Mouse (Mus musculus) limb, embryonic 12.5 days (tissue): ENCODE results near the gene Nme7. TPM values are rescaled to one million over a fixed set of nuclear protein-coding genes. Genes with fewer than 3 reads are reported as not detected.

Experiments
- ATAC-seq: fragments of 200-750 bp; cut with Nextera tagmentation; 2 replicates; pipeline ENCODE4 v1.8.0; 2017; ENCODE audit warnings: low read depth, moderate TSS enrichment; ENCODE audit not compliant: insufficient number of reproducible peaks, insufficient read depth, low FRiP score, low TSS enrichment
- H3K27ac ChIP-seq: fragments of 300-500 bp; sonication (generic); 2 replicates; pipeline ENCODE4 v1.5.1; 2016; ENCODE audit warnings: mild to moderate bottlenecking, moderate library complexity
- H3K27me3 ChIP-seq: fragments of 300-500 bp; sonication (generic); 2 replicates; pipeline ENCODE4 v1.6.1; 2016; ENCODE audit warnings: mild to moderate bottlenecking, moderate library complexity
- H3K36me3 ChIP-seq: fragments of 300-500 bp; sonication (generic); 2 replicates; pipeline ENCODE4 v1.6.1; 2016; ENCODE audit warnings: mild to moderate bottlenecking, moderate library complexity
- H3K4me1 ChIP-seq: fragments of 300-500 bp; sonication (generic); replicated peaks from 2 replicates; pipeline ENCODE4 v1.6.1; 2016
- H3K4me2 ChIP-seq: fragments of 300-500 bp; sonication (generic); 2 replicates; pipeline ENCODE4 v1.6.1; 2016; ENCODE audit warnings: mild to moderate bottlenecking, moderate library complexity
- H3K4me3 ChIP-seq: fragments of 300-500 bp; sonication (generic); replicated peaks from 2 replicates; pipeline ENCODE4 v1.5.1; 2016; ENCODE audit warnings: mild to moderate bottlenecking
- H3K9ac ChIP-seq: fragments of 300-500 bp; sonication (generic); replicated peaks from 2 replicates; pipeline ENCODE4 v1.6.1; 2016; ENCODE audit warnings: mild to moderate bottlenecking, moderate library complexity
- H3K9me3 ChIP-seq: fragments of 300-500 bp; sonication (generic); 2 replicates; pipeline ENCODE4 v1.6.1; 2016; ENCODE audit warnings: mild to moderate bottlenecking, moderate library complexity
- WGBS: fragments of 180-500 bp; shearing (Covaris S2); methylation state at CpG from one replicate; pipeline ENCODE4 v1.1.7; 2016; 5-methylcytosine and 5-hydroxymethylcytosine counted together
- polyA plus RNA-seq: library from polyadenylated mRNA; unstranded; fragments of >200 nt; fragmentation: Nextera tagmentation; extraction: Ambion mirVana; gene quantifications from 2 replicates; pipeline ENCODE4 v1.2.1, GENCODE M21; 2016

Gene Nme7
- polyA plus RNA-seq, 1 experiment from 2014 or later, result 42.3 TPM

- H3K36me3 ChIP-seq, result 0 out of 2 replicates have a peak, but pooled peaks cover 3% of the 10 kb centered on the region
- WGBS, result 68% methylated on average over 3 of the region's 3 CpGs
Measured at GRCm38 (mm10) chr1:164357995-164358394, 54.1 kb downstream of the Nme7 start.

DNA sequence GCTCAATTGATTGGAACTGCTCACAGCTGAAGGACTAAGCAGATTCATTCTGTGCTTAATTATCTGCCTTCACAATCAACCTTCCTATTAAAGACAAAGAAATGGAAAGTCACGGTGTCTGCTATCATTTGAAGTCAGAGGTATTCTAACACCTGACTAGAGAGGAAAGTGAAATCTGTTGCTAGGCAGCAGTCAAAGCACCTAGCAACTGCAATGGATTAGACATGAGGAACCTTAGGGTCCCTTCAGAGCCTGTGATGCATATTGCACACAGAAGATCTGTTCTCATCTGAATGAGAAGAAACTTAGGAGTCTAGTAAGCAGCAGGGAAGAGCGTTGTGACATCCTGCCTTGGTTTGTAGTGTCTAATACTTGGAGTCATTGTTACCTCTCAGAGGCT, 58.1 kb downstream of the Nme7 start:
- Histone ChIP-seq H3K9ac (no peak overlapping the region), H3K9me3 (no peaks in the 10 kb centered on the region), H3K4me3 (no peak overlapping the region), H3K4me1 (no peaks in the 10 kb centered on the region), H3K27me3 (no peaks in the 10 kb centered on the region), H3K27ac (no peak overlapping the region), H3K36me3 (peaks cover 6% of the 10 kb centered on the region; the same call in 1 of the 2 replicates), H3K4me2 (no peak overlapping the region)
- WGBS, result 88% methylated on average over 2 of the region's 2 CpGs
- ATAC-seq, result no peak

More at GRCm38 (mm10) chr1:164357995-164358394, 54.1 kb downstream of the Nme7 start:
- Histone ChIP-seq H3K4me1 (no peaks in the 10 kb centered on the region), H3K27ac (no peak overlapping the region), H3K9me3 (no peaks in the 10 kb centered on the region), H3K4me2 (no peak overlapping the region), H3K4me3 (no peak overlapping the region), H3K27me3 (no peaks in the 10 kb centered on the region), H3K9ac (no peak overlapping the region)
- no peak for ATAC-seq

GRCm38 (mm10) chr1:164366156-164367128, 62.5 kb downstream of the Nme7 start:
- Histone ChIP-seq H3K27me3 (no peaks in the 10 kb centered on the region), H3K4me3 (no peak overlapping the region), H3K9me3 (no peaks in the 10 kb centered on the region), H3K27ac (no peak overlapping the region), H3K36me3 (peaks cover 6% of the 10 kb centered on the region; the same call in 1 of the 2 replicates), H3K4me2 (no peak overlapping the region), H3K4me1 (no peaks in the 10 kb centered on the region), H3K9ac (no peak overlapping the region)
- 74% methylated on average over 12 of the region's 12 CpGs for WGBS
- peak; percentile 42; the same call in 1 of the 2 replicates for ATAC-seq

DNA sequence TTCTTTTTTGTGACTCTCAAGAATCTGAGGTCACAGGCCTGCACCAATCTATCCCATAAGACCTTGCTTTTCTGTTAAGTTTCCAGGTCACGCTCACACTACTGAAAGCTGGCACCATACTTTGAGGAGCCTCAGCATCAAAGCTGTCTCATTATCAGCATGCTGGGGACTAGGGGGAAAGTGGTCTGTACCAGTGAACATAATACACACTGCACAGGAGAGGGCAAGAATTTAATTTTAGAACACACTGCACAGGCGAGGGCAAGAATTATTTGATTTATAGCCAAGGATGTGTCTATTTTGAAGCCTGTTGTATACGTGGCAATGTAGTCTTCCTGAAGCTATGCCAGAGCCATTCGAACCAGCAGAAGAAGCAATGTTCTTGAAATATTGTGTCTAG, 64.2 kb downstream of the Nme7 start:
- H3K4me3 ChIP-seq, result no peak overlapping the region
- peaks cover 12% of the 10 kb centered on the region; the same call in 1 of the 2 replicates for H3K36me3 ChIP-seq
- H3K4me2 ChIP-seq, result no peak overlapping the region
- H3K27me3 ChIP-seq, result no peaks in the 10 kb centered on the region
- H3K27ac ChIP-seq, result no peak overlapping the region
- peaks cover 2% of the 10 kb centered on the region; the same call in 1 of the 2 replicates for H3K4me1 ChIP-seq
- ATAC-seq, result no peak
- H3K9ac ChIP-seq, result no peak overlapping the region
- WGBS, result 88% methylated on average over 4 of the region's 4 CpGs
- no peaks in the 10 kb centered on the region for H3K9me3 ChIP-seq

- Histone ChIP-seq H3K27me3 (no peaks in the 10 kb centered on the region), H3K4me3 (no peak overlapping the region), H3K4me1 (peaks cover 10% of the 10 kb centered on the region; the same call in 1 of the 2 replicates), H3K36me3 (peaks cover 9% of the 10 kb centered on the region; the same call in 1 of the 2 replicates), H3K27ac (no peak overlapping the region), H3K4me2 (no peak overlapping the region), H3K9ac (no peak overlapping the region), H3K9me3 (no peaks in the 10 kb centered on the region)
- 93% methylated on average over 2 of the region's 2 CpGs for WGBS
- no peak for ATAC-seq
Measured at GRCm38 (mm10) chr1:164369781-164370180, 65.9 kb downstream of the Nme7 start.

DNA sequence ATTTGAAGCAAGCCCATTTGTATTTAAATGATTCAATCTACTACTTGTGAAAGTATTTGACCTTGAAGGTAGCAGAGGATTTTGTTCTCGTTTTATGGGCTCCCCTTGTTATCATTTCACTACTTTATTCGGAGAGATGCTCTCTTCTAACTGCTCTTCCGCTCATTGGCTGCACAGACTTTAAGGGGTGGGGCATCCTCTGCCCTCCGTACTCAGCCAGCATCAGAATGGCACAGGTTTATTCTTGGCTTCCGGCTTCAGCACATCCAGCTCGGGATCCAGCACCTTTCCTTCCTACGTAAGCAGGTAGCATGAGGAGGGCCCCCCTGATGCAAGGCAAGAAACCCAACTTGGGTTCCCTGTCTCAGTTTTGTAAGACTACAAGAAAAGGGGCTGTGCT, 69.1 kb downstream of the Nme7 start:
- H3K4me2 ChIP-seq, result no peak overlapping the region
- H3K27ac ChIP-seq, result no peak overlapping the region
- H3K36me3 ChIP-seq, result peaks cover 5% of the 10 kb centered on the region; the same call in 1 of the 2 replicates
- H3K4me1 ChIP-seq, result peaks cover 10% of the 10 kb centered on the region; the same call in 1 of the 2 replicates
- H3K27me3 ChIP-seq, result no peaks in the 10 kb centered on the region
- ATAC-seq, result no peak
- no peak overlapping the region for H3K9ac ChIP-seq
- no peaks in the 10 kb centered on the region for H3K9me3 ChIP-seq
- no peak overlapping the region for H3K4me3 ChIP-seq
- 85% methylated on average over 7 of the region's 7 CpGs for WGBS

- no peak for ATAC-seq
- WGBS, result 60% methylated on average over 7 of the region's 7 CpGs
- H3K4me1 ChIP-seq, result peaks cover 10% of the 10 kb centered on the region; the same call in 1 of the 2 replicates
- peaks cover 5% of the 10 kb centered on the region; the same call in 1 of the 2 replicates for H3K36me3 ChIP-seq
- no peak overlapping the region for H3K4me2 ChIP-seq
- H3K4me3 ChIP-seq, result no peak overlapping the region
- H3K27ac ChIP-seq, result no peak overlapping the region
- no peaks in the 10 kb centered on the region for H3K9me3 ChIP-seq
- H3K27me3 ChIP-seq, result no peaks in the 10 kb centered on the region
- no peak overlapping the region for H3K9ac ChIP-seq
Measured at GRCm38 (mm10) chr1:164374020-164374419, 70.1 kb downstream of the Nme7 start.

GRCm38 (mm10) chr1:164375626-164376025, 71.7 kb downstream of the Nme7 start:
- no peaks in the 10 kb centered on the region for H3K27me3 ChIP-seq
- ATAC-seq, result no peak
- peaks cover 10% of the 10 kb centered on the region; the same call in 1 of the 2 replicates for H3K4me1 ChIP-seq
- no peak overlapping the region for H3K4me3 ChIP-seq
- H3K9me3 ChIP-seq, result no peaks in the 10 kb centered on the region
- WGBS, result 95% methylated on average over 9 of the region's 9 CpGs
- H3K9ac ChIP-seq, result no peak overlapping the region
- H3K27ac ChIP-seq, result no peak overlapping the region
- peaks cover 5% of the 10 kb centered on the region; the same call in 1 of the 2 replicates for H3K36me3 ChIP-seq
- H3K4me2 ChIP-seq, result no peak overlapping the region

- Histone ChIP-seq H3K36me3 (peaks cover 1% of the 10 kb centered on the region; the same call in 1 of the 2 replicates), H3K27me3 (no peaks in the 10 kb centered on the region), H3K9me3 (no peaks in the 10 kb centered on the region), H3K4me2 (no peak overlapping the region), H3K4me3 (no peak overlapping the region), H3K27ac (no peak overlapping the region), H3K9ac (no peak overlapping the region), H3K4me1 (peaks cover 10% of the 10 kb centered on the region; the same call in 1 of the 2 replicates)
- 77% methylated on average over 9 of the region's 9 CpGs for WGBS
- no peak for ATAC-seq
Measured at GRCm38 (mm10) chr1:164376761-164377487, 73.0 kb downstream of the Nme7 start.

DNA sequence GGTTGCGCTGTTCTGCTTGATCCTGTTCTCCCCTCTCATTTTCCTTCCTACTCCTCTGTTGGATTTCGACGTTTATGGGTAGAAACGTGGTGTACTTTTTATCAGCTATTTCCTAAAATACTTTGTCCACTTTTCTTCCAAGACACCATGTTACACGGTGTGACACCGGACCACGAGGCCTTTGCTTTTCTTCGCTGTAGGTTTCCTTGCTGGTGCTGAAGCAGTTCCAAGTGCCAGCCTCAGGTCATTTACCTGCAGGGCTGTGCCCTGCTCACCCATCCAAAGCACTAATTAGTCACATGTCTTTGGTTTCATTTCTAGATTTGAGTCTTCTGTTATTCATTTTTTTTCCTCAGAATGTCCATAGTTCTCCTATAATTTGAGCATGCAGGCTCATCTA, 79.7 kb downstream of the Nme7 start:
- Histone ChIP-seq H3K9me3 (no peaks in the 10 kb centered on the region), H3K36me3 (0 out of 2 replicates have a peak, but pooled peaks cover 9% of the 10 kb centered on the region), H3K4me1 (no peaks in the 10 kb centered on the region), H3K27me3 (no peaks in the 10 kb centered on the region), H3K4me3 (no peak overlapping the region), H3K9ac (no peak overlapping the region), H3K4me2 (no peak overlapping the region), H3K27ac (no peak overlapping the region)
- no peak for ATAC-seq
- WGBS, result 66% methylated on average over 8 of the region's 8 CpGs

DNA sequence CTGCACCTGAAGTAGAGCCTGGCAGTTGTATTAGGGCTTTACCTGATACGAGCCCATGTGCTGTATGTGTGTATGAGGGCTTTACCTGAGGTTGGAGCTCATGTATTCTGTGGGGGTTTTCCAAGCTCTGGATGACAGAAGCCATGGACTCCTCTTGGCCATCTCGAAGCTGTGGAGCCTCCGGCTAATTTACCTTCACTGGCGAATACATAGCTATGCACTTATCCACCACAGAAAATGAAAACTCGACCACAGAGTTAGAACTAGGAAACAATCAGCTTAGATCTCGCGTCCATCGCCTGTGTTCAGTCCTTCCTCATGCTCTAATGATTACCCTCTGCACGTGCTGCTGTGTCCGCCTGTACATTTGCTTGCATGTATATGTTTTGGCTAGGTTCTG, 80.4 kb downstream of the Nme7 start:
- 95% methylated on average over 10 of the region's 10 CpGs for WGBS
- no peak overlapping the region for H3K4me2 ChIP-seq
- no peaks in the 10 kb centered on the region for H3K27me3 ChIP-seq
- no peaks in the 10 kb centered on the region for H3K9me3 ChIP-seq
- 0 out of 2 replicates have a peak, but pooled peaks cover 9% of the 10 kb centered on the region for H3K36me3 ChIP-seq
- no peak overlapping the region for H3K9ac ChIP-seq
- H3K27ac ChIP-seq, result no peak overlapping the region
- H3K4me3 ChIP-seq, result no peak overlapping the region
- H3K4me1 ChIP-seq, result no peaks in the 10 kb centered on the region
- ATAC-seq, result no peak
